Mouse (Mus musculus) spleen, postnatal 36 days (tissue): ENCODE measurements at regions not wholly inside any gene's neighbourhood (a gene's known extent, or its start where the extent isn't known, plus 50 kb on each side); places are given as distances from the start of the nearest gene placed in this dataset.

Source experiments
- DNase-seq, 2 experiments: peaks; one replicate each; pipeline ENCODE4 v3.0.0; 2022; ENCODE audit warnings: low spot score in 2 of 2, mixed read lengths in 1 of 2

- DNase-seq: no peak
Measured at GRCm38 (mm10) chr9:61091036-61091435, 281.1 kb upstream of the Tle3 start.

DNA sequence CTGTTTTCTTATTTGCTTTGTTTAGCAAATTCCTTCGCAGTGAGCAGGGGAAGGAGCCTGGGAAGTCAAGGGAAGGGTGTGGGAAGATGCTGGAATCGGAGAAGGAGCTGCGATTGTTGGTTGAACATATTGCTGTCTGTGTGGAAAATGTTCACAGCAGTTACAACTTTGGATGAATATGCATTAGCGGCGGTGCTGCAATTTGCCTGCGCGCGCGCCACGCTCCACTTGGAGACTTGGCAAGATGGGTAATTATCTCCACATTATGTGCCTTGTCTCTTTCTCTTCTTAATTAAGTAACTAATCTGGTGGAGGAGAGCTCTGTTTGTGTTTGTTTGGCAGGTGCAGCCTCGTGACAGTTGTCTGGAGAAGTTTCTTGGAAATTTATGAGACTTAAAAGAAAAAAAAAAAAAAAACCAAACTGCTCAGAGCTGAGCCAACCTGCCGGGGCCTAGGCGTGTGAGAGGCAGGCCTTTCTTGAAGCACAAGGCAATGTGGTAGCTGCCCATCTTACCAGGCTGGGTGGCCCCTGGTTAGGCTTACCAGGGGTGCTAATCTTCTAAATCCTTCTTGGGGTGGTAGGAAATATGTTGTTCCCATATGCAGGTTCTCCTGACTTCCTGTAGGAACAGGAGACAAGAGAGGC lies 279.2 kb upstream of the Tle3 start:
- DNase-seq: no peak

GRCm38 (mm10) chr9:61095069-61095775 lies 276.9 kb upstream of the Tle3 start:
- DNase-seq: no peak

DNA sequence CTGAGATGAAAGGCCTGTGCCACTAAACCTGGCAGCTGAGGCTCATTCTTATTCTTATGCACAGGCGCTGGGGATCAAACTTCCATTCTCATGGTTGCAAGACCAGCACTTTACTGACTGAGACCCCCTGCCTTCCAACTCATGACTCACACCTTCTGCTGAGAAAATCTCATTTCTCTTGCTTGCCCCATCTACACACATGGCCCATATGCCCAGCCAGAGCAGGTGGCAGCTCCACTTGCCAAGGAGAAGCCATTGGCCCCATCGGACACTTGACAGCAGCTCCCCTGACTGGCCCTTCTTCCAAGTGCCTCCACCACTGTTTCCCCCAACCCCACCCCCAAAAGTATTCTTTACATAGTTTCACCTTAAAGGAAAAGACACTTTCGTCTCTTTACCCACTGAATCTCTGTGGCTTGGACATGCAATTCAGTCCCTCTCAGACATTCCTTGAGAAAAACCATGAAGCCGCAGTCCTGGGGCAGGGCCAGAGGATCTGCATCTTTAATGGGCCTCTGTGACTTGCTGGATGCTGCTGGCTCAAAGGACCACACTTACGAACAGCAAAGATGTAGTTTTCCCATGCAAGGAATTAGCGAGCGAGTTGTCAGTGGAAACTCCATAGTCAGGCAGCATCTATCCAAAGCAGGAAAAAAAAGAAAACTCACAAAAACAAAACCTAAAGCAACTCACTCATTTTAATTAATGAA lies 270.3 kb upstream of the Tle3 start:
- no peak for DNase-seq

DNA sequence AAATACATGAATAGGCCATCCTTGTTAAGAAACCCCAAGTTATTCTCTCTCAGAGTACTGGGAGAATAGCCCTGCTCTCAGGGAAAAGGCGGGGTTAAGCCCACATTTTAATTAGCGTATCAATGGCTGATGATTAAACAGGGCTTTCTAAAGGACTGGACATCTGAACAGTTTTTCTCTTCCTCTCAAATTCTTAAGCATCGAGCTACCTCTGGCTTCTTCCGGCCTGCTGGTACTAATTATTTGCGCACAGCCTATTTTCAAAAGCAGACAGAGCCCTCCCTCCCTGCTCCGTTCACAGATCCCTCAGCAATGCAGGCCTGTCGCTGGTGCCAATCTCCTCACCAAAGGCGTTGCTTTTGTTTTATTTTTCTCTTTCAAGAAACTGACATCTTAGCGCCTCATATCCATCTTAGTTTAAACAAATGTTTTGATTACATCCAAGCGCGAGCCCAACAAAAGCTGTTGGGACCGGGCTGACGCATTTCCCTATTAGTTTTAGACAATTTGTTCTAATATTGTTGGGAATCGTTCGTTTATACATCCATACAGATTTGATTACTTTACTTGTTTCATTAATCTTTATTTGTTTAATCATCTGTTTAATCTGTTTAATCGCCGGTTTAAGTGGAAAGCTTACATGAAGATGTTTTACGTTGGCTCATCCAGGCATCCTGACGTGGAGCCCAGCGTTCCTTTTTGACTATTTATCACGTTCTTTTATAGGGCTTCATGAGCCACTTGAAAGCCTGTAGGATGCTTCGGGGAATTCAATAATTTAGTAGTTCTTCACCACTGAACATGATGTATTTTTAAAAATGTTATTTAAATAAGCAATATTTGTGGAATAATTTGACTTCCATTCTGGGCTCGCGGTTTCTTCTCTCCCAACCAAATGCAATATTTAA lies 269.5 kb upstream of the Tle3 start:
- DNase-seq: no peak

DNA sequence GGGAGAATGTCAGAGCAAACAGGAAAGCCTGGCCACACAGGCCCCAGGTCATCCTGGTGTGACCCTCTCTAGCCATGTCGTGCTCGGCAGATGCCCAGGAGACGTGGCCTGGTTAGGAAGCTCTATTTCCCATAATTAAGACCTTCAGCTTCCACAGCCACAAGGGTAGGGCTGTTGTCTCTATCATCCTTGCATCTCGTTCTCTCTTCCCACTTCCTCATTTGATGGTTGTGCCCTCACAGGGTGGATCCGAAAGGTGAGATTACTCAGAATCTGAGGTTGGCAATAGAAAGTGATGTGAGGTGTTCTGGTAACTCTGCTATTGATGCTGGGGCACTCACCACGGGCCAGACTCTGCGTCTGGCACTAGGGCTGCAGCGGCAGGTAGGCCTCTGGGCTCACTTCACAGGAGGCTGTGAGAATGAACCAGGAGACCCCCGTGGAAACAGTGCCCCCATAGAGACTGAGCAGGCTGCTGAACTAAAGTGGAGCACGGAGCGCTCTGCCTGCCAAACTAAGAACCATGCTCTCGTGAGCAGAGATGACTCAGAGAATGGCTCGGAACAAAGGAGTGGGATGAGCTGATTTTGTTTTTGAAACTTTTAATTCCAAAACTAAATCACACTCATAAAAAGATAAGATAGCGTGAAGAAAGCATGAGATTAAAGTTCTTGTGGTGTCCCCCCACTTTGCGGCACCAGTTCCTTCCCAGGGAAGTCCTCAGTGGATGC lies 266.5 kb upstream of the Tle3 start:
- no peak for DNase-seq

- no peak for DNase-seq
Measured at GRCm38 (mm10) chr9:61109519-61110285, 262.5 kb upstream of the Tle3 start.

DNA sequence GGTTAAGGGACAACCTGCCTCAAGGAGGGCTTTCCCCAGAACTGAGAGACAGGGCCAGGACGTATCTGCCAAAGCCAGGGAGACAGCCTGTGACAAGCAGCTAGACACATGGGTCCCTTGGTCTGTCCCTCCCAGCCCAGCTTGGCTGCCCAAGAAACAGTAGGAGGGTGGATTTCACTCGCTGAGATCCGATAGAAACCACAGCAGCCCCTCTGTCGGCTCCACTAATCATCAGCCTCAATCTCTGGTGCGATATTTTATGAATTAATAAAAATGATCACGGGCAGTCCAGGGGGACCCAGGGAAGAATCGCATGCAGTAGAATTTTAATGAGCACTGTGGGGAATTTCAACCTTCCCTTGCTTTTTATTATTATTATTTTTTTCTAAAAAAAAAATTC lies 261.0 kb upstream of the Tle3 start:
- DNase-seq: no peak

GRCm38 (mm10) chr9:61111733-61112415 lies 260.3 kb upstream of the Tle3 start:
- no peak for DNase-seq

GRCm38 (mm10) chr9:61119252-61119651 lies 252.9 kb upstream of the Tle3 start:
- DNase-seq: peak in 1 of 2 experiments; percentile 3

DNA sequence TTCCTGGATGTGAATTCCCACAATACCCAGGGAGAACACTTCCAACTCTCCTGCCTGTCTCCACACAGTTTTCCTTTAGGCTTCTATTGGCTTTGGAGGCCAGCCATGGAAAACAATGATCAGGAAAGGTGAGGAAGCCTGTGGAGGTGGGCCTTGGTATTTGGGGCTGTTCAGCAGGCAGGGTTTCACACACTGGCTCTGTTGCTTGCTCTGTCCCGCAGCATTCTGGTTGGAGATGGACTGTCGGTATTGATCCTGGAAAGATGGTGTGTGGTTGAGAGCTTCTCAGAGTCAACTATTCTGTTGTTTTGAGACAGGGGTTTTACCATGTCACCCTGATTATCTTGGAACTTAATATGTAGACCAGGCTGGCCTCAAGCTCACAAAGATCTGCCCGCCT lies 251.6 kb upstream of the Tle3 start:
- no peak for DNase-seq

GRCm38 (mm10) chr9:61120931-61121391 lies 251.2 kb upstream of the Tle3 start:
- DNase-seq: no peak

DNA sequence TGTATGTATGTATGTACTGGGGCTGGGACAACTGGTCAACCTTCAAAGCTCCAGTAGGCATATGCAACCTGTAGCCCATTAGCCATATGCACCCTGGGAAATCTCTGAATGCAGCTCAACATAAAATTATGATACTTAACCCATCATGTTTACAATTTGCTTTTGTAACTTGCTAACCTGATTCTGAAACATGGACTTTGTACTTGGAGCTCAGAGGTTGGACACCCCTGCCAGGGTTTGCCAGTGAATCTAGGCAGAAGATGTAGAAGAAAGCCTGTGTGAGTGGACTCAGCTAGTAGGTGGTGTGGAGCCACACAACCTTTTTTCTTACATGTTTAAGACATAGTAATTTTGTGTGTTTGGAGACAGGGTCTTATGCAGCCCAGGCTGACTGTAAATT lies 248.7 kb upstream of the Tle3 start:
- no peak for DNase-seq

DNA sequence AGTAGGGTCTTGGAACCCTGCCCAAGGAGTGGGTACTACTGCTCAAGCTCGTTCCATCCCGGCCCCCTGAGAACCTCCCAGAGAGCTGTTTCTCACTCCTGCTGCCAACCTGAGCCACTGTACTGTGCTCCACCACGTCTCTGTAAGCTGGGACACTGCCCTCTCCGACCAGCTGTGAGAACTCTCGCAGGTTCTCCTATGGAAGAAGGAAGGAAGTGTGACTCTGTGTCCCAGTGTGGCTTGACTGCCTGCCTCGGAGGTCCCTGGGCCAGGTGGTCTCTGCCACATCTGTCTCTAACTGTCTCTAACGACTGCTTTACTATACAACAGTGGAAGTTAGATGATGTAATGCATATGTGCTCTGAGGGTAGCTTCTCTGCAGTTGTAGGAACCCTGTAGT lies 246.4 kb upstream of the Tle3 start:
- DNase-seq: no peak

DNA sequence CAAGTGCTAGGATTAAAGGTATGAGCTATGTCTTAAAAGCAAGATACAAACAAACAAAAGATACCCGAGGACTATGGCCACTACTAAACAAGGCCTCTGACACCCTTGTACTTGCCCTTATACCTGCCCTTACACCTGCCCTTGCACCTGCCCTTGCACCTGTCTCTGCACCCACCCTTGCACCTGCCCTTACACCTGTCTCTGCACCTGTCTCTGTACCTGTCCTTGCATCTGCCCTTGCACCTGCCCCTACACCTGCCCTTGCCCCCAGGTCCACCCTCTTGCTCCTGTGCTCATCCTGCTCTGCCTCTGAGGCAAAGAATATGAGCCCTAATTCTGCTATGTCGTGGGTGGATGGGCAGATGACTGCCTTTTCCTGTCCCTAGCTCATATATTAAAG lies 244.1 kb upstream of the Tle3 start:
- no peak for DNase-seq

GRCm38 (mm10) chr9:61129186-61129585 lies 243.0 kb upstream of the Tle3 start:
- DNase-seq: no peak

DNA sequence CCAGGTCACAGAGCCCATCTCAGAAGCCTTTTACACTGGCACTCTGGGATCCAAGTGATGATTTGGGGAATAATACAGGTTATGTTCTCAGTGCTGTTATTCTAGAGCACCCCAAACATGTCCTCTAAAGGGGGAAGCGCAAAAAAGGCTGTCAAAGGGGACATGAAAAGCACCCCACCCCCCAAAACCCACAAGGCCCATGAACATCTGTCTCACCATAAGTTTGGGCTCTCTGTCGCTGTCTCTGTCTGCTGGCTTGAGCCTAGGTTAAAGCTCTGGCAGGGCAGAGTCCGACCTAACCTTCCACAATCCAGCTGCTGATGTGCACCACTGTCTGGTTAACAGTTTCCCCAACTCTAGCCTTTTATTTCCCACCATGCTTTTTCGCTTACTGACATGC lies 241.3 kb upstream of the Tle3 start:
- no peak for DNase-seq

- DNase-seq: no peak
Measured at GRCm38 (mm10) chr9:61135263-61135882, 236.8 kb upstream of the Tle3 start.

GRCm38 (mm10) chr9:61135917-61136316 lies 236.2 kb upstream of the Tle3 start:
- DNase-seq: no peak
